Mouse (Mus musculus) thymus, postnatal 36 days (tissue): ENCODE measurements around the gene Auts2.

Experiments used
- DNase-seq, 2 experiments: peaks; one replicate each; pipeline ENCODE4 v3.0.0; 2022; ENCODE audit warnings: mixed read lengths in 2 of 2

Gene Auts2

GRCm38 (mm10) chr5:131538311-131538915, 1004.7 kb downstream of the Auts2 start:
- peak; percentile 7 to 8 for DNase-seq

DNA sequence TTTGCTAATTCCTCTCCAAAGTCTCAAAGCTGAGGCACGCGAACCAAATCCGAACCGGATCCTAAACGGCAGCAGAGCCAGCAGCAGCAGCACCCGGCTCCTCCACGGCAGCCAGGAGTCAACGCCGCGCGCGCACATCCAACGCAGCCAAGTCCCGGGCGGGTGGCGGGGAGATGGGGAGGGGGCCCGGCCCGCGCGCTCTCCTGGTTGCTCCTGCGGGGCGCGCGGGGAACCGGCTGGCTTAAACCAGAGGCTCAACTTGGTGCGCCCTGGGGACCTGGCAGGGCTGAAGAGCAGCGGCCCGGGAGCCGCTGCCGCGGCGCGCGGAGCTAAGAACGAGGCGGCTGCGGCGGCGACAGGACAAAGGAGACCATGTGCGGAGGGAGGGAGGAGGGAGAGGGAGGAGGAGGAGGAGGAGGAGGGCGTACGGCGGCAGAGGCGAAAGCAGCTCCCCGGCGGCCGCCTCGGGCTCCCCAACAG, 1005.3 kb downstream of the Auts2 start:
- DNase-seq, result no peak

DNA sequence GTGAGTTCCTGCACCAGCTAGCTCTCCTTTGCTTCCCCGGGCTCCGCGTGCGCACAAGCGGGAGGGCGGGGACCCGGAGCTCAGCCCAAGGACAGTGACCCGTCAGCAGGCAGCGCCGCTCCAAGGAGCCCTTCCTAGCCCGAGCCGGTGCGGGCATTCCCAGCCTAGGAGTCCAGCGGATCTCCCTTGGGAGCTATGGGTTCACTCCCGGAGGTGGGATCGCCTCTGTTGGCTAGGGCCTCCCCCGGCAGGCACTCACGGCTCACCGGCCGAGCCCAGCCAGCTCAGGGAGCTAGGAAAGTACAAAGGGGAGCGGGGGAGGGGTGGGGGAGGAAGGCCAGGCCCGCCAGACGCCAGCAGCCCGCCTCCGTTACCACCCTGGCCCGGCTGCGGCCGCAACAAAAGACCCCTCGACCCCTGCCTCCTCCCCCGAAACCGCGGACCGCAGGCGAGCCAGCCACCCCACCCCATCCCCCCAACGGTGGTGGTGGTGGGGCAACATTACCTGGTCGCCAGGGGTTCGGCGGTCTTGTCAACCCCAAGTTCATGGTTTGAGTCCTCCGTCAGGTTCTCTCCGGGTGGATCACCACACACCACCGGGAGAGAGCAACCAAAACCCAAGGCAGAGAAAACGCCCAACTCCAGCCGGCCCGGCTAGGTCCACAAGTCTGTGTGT, 1005.9 kb downstream of the Auts2 start:
- no peak for DNase-seq

DNA sequence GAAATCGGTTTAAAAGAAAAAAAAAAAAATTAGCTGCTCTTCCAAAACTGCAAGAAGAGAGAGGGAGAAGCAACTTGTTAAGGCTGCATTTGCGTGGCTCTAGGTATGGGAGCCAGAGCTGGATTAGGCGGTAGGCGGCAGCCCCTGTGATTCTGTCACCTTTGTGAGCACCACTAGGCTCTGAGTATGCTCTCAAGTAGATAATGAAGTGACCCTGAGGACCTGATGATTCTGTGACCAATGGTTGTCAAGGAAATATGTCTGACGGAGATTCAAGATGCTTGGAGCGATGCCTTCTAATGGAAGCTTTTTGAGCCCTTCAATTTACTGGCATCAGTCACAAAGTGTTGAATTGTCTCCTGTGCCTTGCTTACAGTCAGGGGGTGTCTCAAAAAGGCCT, 1007.4 kb downstream of the Auts2 start:
- DNase-seq, result no peak

GRCm38 (mm10) chr5:131533815-131534214, 1009.3 kb downstream of the Auts2 start:
- no peak for DNase-seq

- DNase-seq, result no peak
Observed at GRCm38 (mm10) chr5:131531744-131532552, 1011.2 kb downstream of the Auts2 start.

GRCm38 (mm10) chr5:131530828-131531227, 1012.3 kb downstream of the Auts2 start:
- no peak for DNase-seq

DNA sequence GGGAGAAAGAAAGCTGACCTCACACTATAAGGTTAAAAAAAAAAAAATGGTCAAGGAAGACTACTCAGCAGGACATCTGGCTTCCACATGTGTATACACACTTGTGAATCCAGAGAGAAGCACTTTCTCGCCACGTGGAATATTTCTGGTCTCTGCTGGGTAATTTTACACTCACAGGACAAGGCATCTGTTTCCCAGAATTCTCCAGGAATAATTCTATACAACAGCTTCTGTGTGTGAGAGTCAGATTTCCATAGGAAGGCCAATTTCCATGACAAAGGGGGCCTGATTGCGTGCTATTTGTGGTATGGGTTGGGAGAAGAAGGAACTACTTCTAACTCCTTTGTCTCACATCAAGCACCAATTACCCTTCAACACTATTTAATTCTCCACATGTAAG, 1016.5 kb downstream of the Auts2 start:
- no peak for DNase-seq

DNA sequence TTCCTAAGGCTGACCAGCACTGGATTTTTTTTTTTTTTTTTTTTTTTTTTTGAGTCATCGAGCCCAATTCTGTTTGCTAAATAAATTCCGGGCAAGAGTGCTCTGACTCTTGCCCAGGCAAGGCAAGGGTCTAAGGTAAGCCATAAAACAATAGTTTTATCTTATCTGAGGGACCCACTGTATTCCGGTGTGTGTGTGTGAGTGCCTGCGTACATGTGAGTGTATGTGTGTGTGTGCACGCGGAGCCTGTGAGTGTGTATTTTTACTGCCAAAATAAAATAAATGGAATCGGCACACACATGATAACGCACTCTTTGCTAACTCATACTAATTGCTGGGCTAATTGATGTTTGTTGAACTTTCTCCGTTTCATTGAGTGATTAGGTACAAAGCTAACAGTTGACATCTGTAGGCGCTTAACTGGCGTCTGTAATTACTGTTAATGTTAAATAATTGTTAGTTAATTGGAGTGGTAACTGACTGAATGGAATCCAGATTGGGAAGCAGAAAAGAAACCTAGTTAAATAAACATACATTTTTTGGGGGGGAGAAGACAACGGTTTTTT, 1018.2 kb downstream of the Auts2 start:
- DNase-seq, result no peak

DNA sequence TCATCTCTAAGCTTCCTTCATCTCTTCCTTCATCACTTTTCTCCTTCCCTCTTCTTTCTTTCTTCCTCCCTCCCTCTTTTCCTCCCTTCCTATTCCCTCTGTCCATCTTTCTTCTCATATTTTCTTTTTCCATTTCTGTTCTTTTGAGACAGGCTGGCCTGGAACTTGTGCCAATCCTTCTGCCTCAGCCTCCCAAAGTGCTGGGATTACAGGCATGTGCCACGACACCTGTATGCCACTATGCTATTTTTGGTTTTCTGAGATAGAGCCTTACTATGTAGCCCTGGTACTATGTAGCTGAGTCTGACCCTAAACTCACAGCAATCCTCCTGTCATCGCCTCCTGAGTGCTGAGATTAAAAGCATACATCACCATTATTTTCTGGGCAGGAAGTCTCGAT, 1023.6 kb downstream of the Auts2 start:
- DNase-seq, result no peak

- DNase-seq, result no peak
Observed at GRCm38 (mm10) chr5:131517677-131518076, 1025.5 kb downstream of the Auts2 start.

GRCm38 (mm10) chr5:131515707-131516407, 1027.3 kb downstream of the Auts2 start:
- no peak for DNase-seq

DNA sequence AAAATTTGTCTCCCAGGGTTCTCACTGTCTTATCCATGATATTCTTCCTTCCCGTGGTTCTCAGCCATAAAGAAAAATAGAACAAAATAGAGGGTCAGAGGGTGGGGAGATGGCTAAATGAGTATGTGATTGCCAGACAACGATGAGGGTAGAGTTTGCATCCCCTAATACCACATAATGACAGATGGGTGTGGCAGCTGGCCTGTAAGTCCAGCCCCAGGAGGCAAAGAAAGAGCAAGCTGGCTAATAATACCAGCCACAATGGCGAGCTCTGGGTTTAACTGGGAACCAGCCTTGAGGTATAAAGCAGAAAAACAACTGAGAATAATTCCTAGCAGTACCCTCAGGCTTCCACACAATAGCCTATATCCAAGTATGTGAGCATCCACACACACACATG, 1029.4 kb downstream of the Auts2 start:
- DNase-seq, result no peak

GRCm38 (mm10) chr5:131512617-131513016, 1030.5 kb downstream of the Auts2 start:
- no peak for DNase-seq

DNA sequence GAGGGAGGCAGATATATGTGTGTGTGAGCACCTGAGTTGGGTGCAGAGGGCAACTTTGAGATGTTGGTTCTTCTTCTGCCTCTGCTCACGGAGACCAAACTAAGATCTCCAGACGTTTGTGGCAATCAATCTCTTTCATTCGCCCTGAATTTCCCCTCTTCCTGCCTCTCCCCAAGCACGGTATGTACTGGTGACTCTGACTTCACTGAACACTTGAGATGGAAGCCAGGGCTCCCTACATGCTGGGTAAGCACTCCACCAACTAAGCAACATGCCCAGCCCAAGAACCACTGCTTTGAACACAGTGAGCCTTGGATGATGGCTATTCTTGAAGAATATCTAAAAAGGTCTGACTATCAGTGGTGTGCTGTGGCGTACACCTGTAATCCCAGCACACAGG, 1032.5 kb downstream of the Auts2 start:
- no peak for DNase-seq

GRCm38 (mm10) chr5:131509315-131509714, 1033.8 kb downstream of the Auts2 start:
- DNase-seq, result no peak

- no peak for DNase-seq
Observed at GRCm38 (mm10) chr5:131498865-131499264, 1044.3 kb downstream of the Auts2 start.

DNA sequence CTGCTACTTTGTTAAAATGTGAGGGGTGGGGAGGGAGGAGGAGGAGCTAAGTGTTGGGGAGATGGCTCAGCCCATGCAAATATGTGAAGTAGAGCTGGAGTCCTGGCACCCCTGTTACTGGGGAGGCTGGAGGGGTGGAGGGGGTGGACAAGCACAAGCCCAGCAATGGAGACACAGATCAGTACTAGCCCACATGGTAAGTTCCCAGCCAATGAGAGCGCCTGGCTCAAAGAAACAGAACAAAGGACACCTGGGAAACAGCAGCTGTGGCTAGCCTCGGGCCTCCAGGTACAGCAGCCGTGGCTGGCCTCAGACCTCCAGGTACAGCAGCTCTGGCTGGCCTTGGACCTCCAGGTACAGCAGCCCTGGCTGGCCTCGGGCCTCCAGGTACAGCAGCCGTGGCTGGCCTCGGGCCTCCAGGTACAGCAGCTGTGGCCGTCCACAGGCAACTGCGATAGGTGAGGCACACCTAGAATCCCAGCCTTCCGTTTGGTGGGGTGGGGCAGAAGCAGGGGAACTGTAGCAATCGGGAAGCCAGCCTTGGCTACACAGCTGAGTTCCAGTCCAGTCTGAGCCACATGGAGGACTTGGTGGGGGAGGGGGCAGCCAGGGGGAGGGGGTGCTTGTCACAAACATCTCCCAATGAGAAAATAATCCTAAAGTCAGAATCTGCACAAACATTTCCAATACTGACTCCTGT, 1046.5 kb downstream of the Auts2 start:
- DNase-seq, result no peak

- DNase-seq, result no peak
Observed at GRCm38 (mm10) chr5:131494564-131494963, 1048.6 kb downstream of the Auts2 start.

- DNase-seq, result no peak
Observed at GRCm38 (mm10) chr5:131492535-131492934, 1050.6 kb downstream of the Auts2 start.

DNA sequence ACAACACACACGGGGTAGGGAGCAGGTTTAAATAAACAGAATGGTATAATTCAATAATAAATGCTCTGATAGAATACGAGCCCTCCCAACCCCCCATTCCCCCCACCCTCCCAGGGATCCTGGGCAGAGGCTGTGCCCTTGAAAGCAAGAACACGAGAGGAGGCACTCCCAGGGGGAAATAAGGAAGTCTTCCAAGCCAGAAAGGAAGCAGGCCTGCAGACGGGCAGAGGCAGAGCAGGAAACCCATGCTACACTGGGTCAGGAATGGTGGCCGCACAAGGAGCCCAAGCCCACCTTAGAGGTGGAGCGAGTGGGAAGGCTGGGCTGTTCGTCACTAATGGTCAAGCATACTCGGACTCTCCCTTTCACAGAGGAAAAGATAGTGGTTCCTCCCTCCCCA, 1051.3 kb downstream of the Auts2 start:
- no peak for DNase-seq

DNA sequence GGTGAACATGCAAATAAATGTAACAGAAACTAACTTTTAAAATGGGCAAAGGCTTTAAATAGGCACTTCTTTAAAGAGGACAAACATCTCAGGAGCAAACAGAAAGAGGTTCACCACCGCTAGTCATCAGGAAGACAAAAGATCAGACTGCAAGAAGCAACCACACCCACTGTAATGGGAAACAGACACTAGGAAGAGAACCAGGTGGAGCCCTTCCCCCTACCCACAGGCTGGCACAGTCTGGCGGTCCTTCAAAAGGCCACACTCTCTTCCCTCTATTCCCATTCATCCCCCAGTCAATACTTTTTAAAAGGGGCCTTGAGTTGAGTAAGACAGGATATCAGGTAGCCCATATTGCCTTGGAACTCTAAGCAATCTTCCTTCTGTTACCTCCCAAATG, 1052.3 kb downstream of the Auts2 start:
- DNase-seq, result no peak
